Mouse (Mus musculus): Measurements from ENCODE around the gene Ralgps1. TPM values are rescaled to one million over a fixed set of nuclear protein-coding genes. Genes with fewer than 3 reads are reported as not detected.

Gene Ralgps1
- polyA plus RNA-seq, 1 experiment from 2014 or later: 8.0 TPM

Small RNA genes lying within 50 kb of the gene (microRNA-seq; reads per million reads assigned to microRNA genes)
- not detected for gene Gm25998

Other genes starting within 250 kb of the Ralgps1 start
- 14.1 and 16.6 TPM in 2 replicates for gene Garnl3, start 239.8 kb downstream of the Ralgps1 start, polyA plus RNA-seq (2015; fragmentation: Nextera tagmentation; extraction: Ambion mirVana)
- gene Angptl2, start 155.4 kb downstream of the Ralgps1 start, polyA plus RNA-seq (2015; fragmentation: Nextera tagmentation; extraction: Ambion mirVana): 59.5 and 69.6 TPM in 2 replicates
- 7.5 and 8.2 TPM in 2 replicates for gene Zbtb34, start 59.8 kb upstream of the Ralgps1 start, polyA plus RNA-seq (2015; fragmentation: Nextera tagmentation; extraction: Ambion mirVana)
- gene Zbtb43, start 97.1 kb upstream of the Ralgps1 start, polyA plus RNA-seq (2015; fragmentation: Nextera tagmentation; extraction: Ambion mirVana): 15.3 and 19.2 TPM in 2 replicates